22 mouse cellular contexts compared by ENCODE assay signal in genomic region chr19:59191123-59191505, GRCm38 (mm10). TPM values are rescaled to one million over a fixed set of nuclear protein-coding genes. Genes with fewer than 3 reads are reported as not detected.
"Had no signal": no experiment of that assay in that cellular context is flagged by ENCODE, and none has a peak within 500 bp of the region (broad histone marks: within the 10 kb centered on the region; RNA-seq: fewer than 3 reads in every experiment).

No protein-coding gene starts in this region.

- H3K9me3 ChIP-seq: kidney, embryonic 15.5 days; limb, embryonic 15.5 days; liver, embryonic 12.5 days; midbrain, embryonic 10.5 days; neural tube, embryonic 13.5 days had no signal

- H3K27ac ChIP-seq: kidney, embryonic 15.5 days; left cerebral cortex, adult 2 months; limb, embryonic 15.5 days; liver, embryonic 12.5 days; midbrain, embryonic 10.5 days; neural tube, embryonic 13.5 days had no signal

- H3K4me1 ChIP-seq: liver, embryonic 12.5 days had no signal

- H3K9ac ChIP-seq: kidney, embryonic 15.5 days; limb, embryonic 15.5 days; liver, embryonic 12.5 days; lung, embryonic 14.5 days; neural tube, embryonic 13.5 days had no signal

- ATAC-seq: liver, embryonic 12.5 days; midbrain, embryonic 16.5 days had no signal

- H3K4me2 ChIP-seq: kidney, embryonic 15.5 days; limb, embryonic 15.5 days; liver, embryonic 12.5 days; lung, embryonic 14.5 days; neural tube, embryonic 13.5 days had no signal

- H3K36me3 ChIP-seq: kidney, embryonic 15.5 days; limb, embryonic 15.5 days; liver, embryonic 12.5 days; midbrain, embryonic 10.5 days; neural tube, embryonic 13.5 days had no signal

- H3K4me3 ChIP-seq: kidney, embryonic 15.5 days; left cerebral cortex, adult 2 months; limb, embryonic 15.5 days; liver, embryonic 12.5 days; midbrain, embryonic 10.5 days; neural tube, embryonic 13.5 days had no signal

- DNase-seq: kidney, adult 2 months; kidney, postnatal 14 days; lung, embryonic 14.5 days; lung, postnatal 10 days; lung, postnatal 4 days; right cerebral cortex, adult 18-20 months; right cerebral cortex, postnatal 25 days; thymus, adult 18-20 months; thymus, postnatal 25 days had no signal

RNA-seq across cellular contexts. Expression of gene Vax1, which starts 21.3 kb away (rescaled TPM):
- polyA plus RNA-seq: kidney, adult 2 months; kidney, embryonic 15.5 days; large intestine, adult 2 months; limb, embryonic 11.5 days; limb, embryonic 15.5 days; liver, embryonic 12.5 days; liver, embryonic 16.5 days; lung, embryonic 14.5 days; neural tube, embryonic 13.5 days; small intestine, adult 2 months; stomach, embryonic 16.5 days; urinary bladder, adult 2 months had no signal

RNA-seq across cellular contexts. Expression of gene Kcnk18, which starts 27.9 kb away (rescaled TPM):
- polyA plus RNA-seq: kidney, adult 2 months; kidney, embryonic 15.5 days; large intestine, adult 2 months; limb, embryonic 11.5 days; limb, embryonic 15.5 days; liver, embryonic 12.5 days; liver, embryonic 16.5 days; lung, embryonic 14.5 days; midbrain, embryonic 10.5 days; midbrain, embryonic 16.5 days; neural tube, embryonic 13.5 days; small intestine, adult 2 months; stomach, embryonic 16.5 days; urinary bladder, adult 2 months had no signal
